Mouse (Mus musculus) midbrain, postnatal 0 days (tissue): ENCODE measurements at regions not wholly inside any gene's neighbourhood (a gene's known extent, or its start where the extent isn't known, plus 50 kb on each side); places are given as distances from the start of the nearest gene placed in this dataset.

ENCODE experiments used
- ATAC-seq: fragments of 200-750 bp; cut with Nextera tagmentation; 2 replicates; pipeline ENCODE4 v1.8.0; 2017; ENCODE audit warnings: moderate number of reproducible peaks, mild to moderate bottlenecking, moderate TSS enrichment, moderate library complexity; ENCODE audit not compliant: low FRiP score
- DNase-seq: peaks from one replicate; pipeline ENCODE4 v3.0.0-alpha.2; 2015; ENCODE audit warnings: low spot score
- H3K27ac ChIP-seq: fragments of 300-500 bp; sonication (generic); 2 replicates; pipeline ENCODE4 v1.5.1; 2014; ENCODE audit warnings: low read depth, mild to moderate bottlenecking, low read length, mixed read lengths
- H3K27me3 ChIP-seq: fragments of 300-500 bp; sonication (generic); 2 replicates; pipeline ENCODE4 v1.6.1; 2014; ENCODE audit warnings: low read length, control low read depth, mixed read lengths; ENCODE audit not compliant: insufficient read depth
- H3K36me3 ChIP-seq: fragments of 300-500 bp; sonication (generic); 2 replicates; pipeline ENCODE4 v1.6.1; 2014; ENCODE audit warnings: low read length, control low read depth, mixed read lengths; ENCODE audit not compliant: insufficient read depth
- H3K4me1 ChIP-seq: fragments of 300-500 bp; sonication (generic); 2 replicates; pipeline ENCODE4 v1.6.1; 2014; ENCODE audit warnings: mild to moderate bottlenecking, control low read depth, antibody characterized with exemption, low read length, mixed read lengths; ENCODE audit not compliant: insufficient read depth
- H3K4me2 ChIP-seq: fragments of 300-500 bp; sonication (generic); 2 replicates; pipeline ENCODE4 v1.6.1; 2014; ENCODE audit warnings: low read depth, mild to moderate bottlenecking, low read length, mixed read lengths; ENCODE audit not compliant: poor library complexity, severe bottlenecking
- H3K4me3 ChIP-seq: fragments of 300-500 bp; sonication (generic); 2 replicates; pipeline ENCODE4 v1.5.1; 2014; ENCODE audit warnings: low read depth, mild to moderate bottlenecking, low read length, moderate library complexity
- H3K9ac ChIP-seq: fragments of 300-500 bp; sonication (generic); replicated peaks from 2 replicates; pipeline ENCODE4 v1.6.1; 2014; ENCODE audit warnings: mild to moderate bottlenecking, low read length, moderate library complexity, mixed read lengths; ENCODE audit not compliant: poor library complexity, severe bottlenecking
- H3K9me3 ChIP-seq: fragments of 300-500 bp; sonication (generic); 2 replicates; pipeline ENCODE4 v1.6.1; 2016; ENCODE audit warnings: low read length, control low read depth
- CTCF ChIP-seq: IDR thresholded peaks from 2 replicates; pipeline ENCODE4 v1.5.1; 2016; ENCODE audit warnings: antibody characterized with exemption, mild to moderate bottlenecking
- WGBS: fragments of 180-500 bp; shearing (Covaris S2); extraction: QIAGEN DNeasy Blood & Tissue Kit; methylation state at CpG from one replicate; pipeline ENCODE4 v1.1.7; 2014; 5-methylcytosine and 5-hydroxymethylcytosine counted together

- no peak overlapping the region for H3K9ac ChIP-seq
- no peaks in the 10 kb centered on the region for H3K27me3 ChIP-seq
- TF ChIP-seq CTCF = no peak
- no peaks in the 10 kb centered on the region for H3K4me1 ChIP-seq
- no peak overlapping the region for H3K4me2 ChIP-seq
- no peak overlapping the region for H3K27ac ChIP-seq
- no peak overlapping the region for H3K4me3 ChIP-seq
- DNase-seq = no peak
- no peaks in the 10 kb centered on the region for H3K9me3 ChIP-seq
- no peak for ATAC-seq
- WGBS = 67% methylated on average over 4 of the region's 4 CpGs
- H3K36me3 ChIP-seq = no peaks in the 10 kb centered on the region
Measured at GRCm38 (mm10) chr6:106985132-106985801, 185.4 kb upstream of the Crbn start.

GRCm38 (mm10) chr6:106991586-106991985, 191.7 kb upstream of the Crbn start:
- Histone ChIP-seq H3K9ac (no peak overlapping the region), H3K4me1 (no peaks in the 10 kb centered on the region), H3K36me3 (no peaks in the 10 kb centered on the region), H3K4me2 (no peak overlapping the region), H3K27me3 (no peaks in the 10 kb centered on the region), H3K4me3 (no peak overlapping the region), H3K27ac (no peak overlapping the region), H3K9me3 (no peaks in the 10 kb centered on the region)
- no peak for DNase-seq
- 75% methylated on average over 1 of the region's 1 CpGs for WGBS
- ATAC-seq = no peak
- TF ChIP-seq CTCF = no peak

- WGBS = 91% methylated on average over 4 of the region's 4 CpGs
- H3K4me1 ChIP-seq = no peaks in the 10 kb centered on the region
- H3K9me3 ChIP-seq = no peaks in the 10 kb centered on the region
- H3K36me3 ChIP-seq = no peaks in the 10 kb centered on the region
- no peaks in the 10 kb centered on the region for H3K27me3 ChIP-seq
- H3K4me2 ChIP-seq = no peak overlapping the region
- ATAC-seq = no peak
- TF ChIP-seq CTCF = no peak
- H3K4me3 ChIP-seq = no peak overlapping the region
- H3K27ac ChIP-seq = no peak overlapping the region
- DNase-seq = no peak
- no peak overlapping the region for H3K9ac ChIP-seq
Measured at GRCm38 (mm10) chr6:107004406-107005120, 204.7 kb upstream of the Crbn start.

GRCm38 (mm10) chr6:107010785-107011184, 210.9 kb upstream of the Crbn start:
- H3K27ac ChIP-seq = no peak overlapping the region

GRCm38 (mm10) chr6:107012938-107013511, 213.1 kb upstream of the Crbn start:
- H3K4me1 ChIP-seq = no peaks in the 10 kb centered on the region
- no peak overlapping the region for H3K27ac ChIP-seq
- no peak overlapping the region for H3K4me3 ChIP-seq
- H3K9ac ChIP-seq = no peak overlapping the region
- 7% methylated on average over 9 of the region's 9 CpGs for WGBS
- ATAC-seq (peak; percentile 34; the same call in 1 of the 2 replicates), DNase-seq (peak; percentile 73)
- no peak overlapping the region for H3K4me2 ChIP-seq
- H3K27me3 ChIP-seq = no peaks in the 10 kb centered on the region
- H3K9me3 ChIP-seq = no peaks in the 10 kb centered on the region
- H3K36me3 ChIP-seq = no peaks in the 10 kb centered on the region
- no peak for TF ChIP-seq CTCF

More at GRCm38 (mm10) chr6:107010785-107011184, 210.9 kb upstream of the Crbn start:
- Histone ChIP-seq H3K4me1 (no peaks in the 10 kb centered on the region), H3K9ac (no peak overlapping the region), H3K4me2 (no peak overlapping the region), H3K27me3 (no peaks in the 10 kb centered on the region), H3K9me3 (no peaks in the 10 kb centered on the region), H3K4me3 (no peak overlapping the region), H3K36me3 (no peaks in the 10 kb centered on the region)
- no peak for TF ChIP-seq CTCF
- ATAC-seq = no peak
- 56% methylated on average over 4 of the region's 4 CpGs for WGBS
- peak; percentile 38 for DNase-seq

- no peak for TF ChIP-seq CTCF
- Histone ChIP-seq H3K4me1 (no peaks in the 10 kb centered on the region), H3K36me3 (no peaks in the 10 kb centered on the region), H3K9ac (no peak overlapping the region), H3K27ac (no peak overlapping the region), H3K27me3 (no peaks in the 10 kb centered on the region), H3K4me2 (no peak overlapping the region), H3K9me3 (no peaks in the 10 kb centered on the region), H3K4me3 (no peak overlapping the region)
- ATAC-seq = no peak
- WGBS = 84% methylated on average over 3 of the region's 3 CpGs
- DNase-seq = no peak
Measured at GRCm38 (mm10) chr6:107019126-107019525, 219.2 kb upstream of the Crbn start.
